Mouse (Mus musculus) layer of hippocampus, adult 9-11 months (tissue): ENCODE measurements at regions not wholly inside any gene's neighbourhood (a gene's known extent, or its start where the extent isn't known, plus 50 kb on each side); places are given as distances from the start of the nearest gene placed in this dataset.

Source experiments
- DNase-seq: peaks from one replicate; pipeline ENCODE4 v3.0.0; 2022

GRCm38 (mm10) chr12:54264893-54265835 is 61.5 kb upstream of the Egln3 start:
- peak; percentile 56 for DNase-seq

- DNase-seq: no peak
These were observed 60.7 kb upstream of the Egln3 start for GRCm38 (mm10) chr12:54264418-54264733.

- DNase-seq: no peak
These were observed 60.2 kb upstream of the Egln3 start for GRCm38 (mm10) chr12:54263733-54264417.

- no peak for DNase-seq
These were observed 58.8 kb upstream of the Egln3 start for GRCm38 (mm10) chr12:54262236-54263005.

GRCm38 (mm10) chr12:54261426-54261825 is 57.8 kb upstream of the Egln3 start:
- DNase-seq: no peak

- no peak for DNase-seq
These were observed 56.8 kb upstream of the Egln3 start for GRCm38 (mm10) chr12:54260502-54260901.

GRCm38 (mm10) chr12:54257776-54258433 is 54.2 kb upstream of the Egln3 start:
- no peak for DNase-seq

GRCm38 (mm10) chr12:54256506-54257128 is 53.0 kb upstream of the Egln3 start:
- no peak for DNase-seq
